Mouse (Mus musculus): ENCODE data around the gene Psg25. TPM values are rescaled to one million over a fixed set of nuclear protein-coding genes. Genes with fewer than 3 reads are reported as not detected.
A peak's percentile ranks its signal among the peaks of the same experiment; 100 is the strongest.
"Not testable (repeated sequence)": the region's sequence is repeated elsewhere in the genome, so short reads cannot be mapped to it uniquely, and the experiment has no call there.

Gene Psg25
- polyA plus RNA-seq (2014; fragmentation: Nextera tagmentation; extraction: Ambion mirVana), result not detected in 2 replicates

GRCm38 (mm10) chr7:18532169-18532568, at the start of gene Psg25:
TSS of gene Psg25 (minus strand) at chr7:18532269.
- Histone ChIP-seq H3K36me3 (ENCODE audit: control insufficient read depth, insufficient read depth, low read length) (no peaks in the 10 kb centered on the region), H3K9ac (ENCODE audit: low read length) (no peak within 1 kb of the TSS), H3K27me3 (ENCODE audit: control insufficient read depth, insufficient read depth, low read length) (no peaks in the 10 kb centered on the region), H3K4me3 (ENCODE audit: low read depth, low read length) (no peak within 1 kb of the TSS), H3K4me2 (no peak within 1 kb of the TSS), H3K4me1 (ENCODE audit: control insufficient read depth, insufficient read depth, low read length) (no peaks in the 10 kb centered on the region), H3K27ac (ENCODE audit: low read depth, low read length) (no peak within 1 kb of the TSS), H3K9me3 (ENCODE audit: control insufficient read depth, low read length) (no peaks in the 10 kb centered on the region)
- no peak for DNase-seq (ENCODE audit: low spot score, missing footprints)
- no peak for ATAC-seq (ENCODE audit: low FRiP score)
- WGBS, result 82% methylated on average over 1 of the region's 1 CpGs

DNA sequence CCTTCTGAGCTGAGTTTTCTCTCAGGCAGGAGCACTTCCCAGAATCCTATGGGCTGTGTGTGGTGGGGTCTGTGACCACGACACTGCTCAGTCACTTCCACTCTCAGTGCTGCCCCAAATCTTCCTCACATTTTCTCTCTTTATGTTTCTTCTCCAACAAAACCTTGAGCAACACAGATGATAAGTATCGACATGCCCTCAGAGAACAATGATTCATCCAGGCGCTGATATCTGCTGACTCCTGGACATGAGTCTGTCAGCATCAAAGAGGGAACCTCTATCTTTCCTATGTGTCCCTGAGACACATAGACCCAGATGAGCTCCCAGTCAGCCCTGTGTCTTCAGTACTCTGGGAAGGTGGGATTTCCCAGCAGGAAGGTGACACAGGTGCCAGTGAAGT, 35.1 kb upstream of the Psg25 start, which contains the start of gene Psg27:
Gene Psg27, minus strand, starts transcription at position 101 of the 400 bp plus-strand sequence.
- H3K9me3 ChIP-seq (ENCODE audit: control insufficient read depth, low read length), result 0 out of 2 replicates have a peak, but pooled peaks cover 3% of the 10 kb centered on the region
- H3K4me2 ChIP-seq, result no peak within 1 kb of the TSS
- H3K27me3 ChIP-seq (ENCODE audit: control insufficient read depth, insufficient read depth, low read length), result no peaks in the 10 kb centered on the region
- H3K4me3 ChIP-seq (ENCODE audit: low read depth, low read length), result no peak within 1 kb of the TSS
- DNase-seq (ENCODE audit: low spot score, missing footprints), result no peak
- no peak within 1 kb of the TSS for H3K27ac ChIP-seq (ENCODE audit: low read depth, low read length)
- no peaks in the 10 kb centered on the region for H3K36me3 ChIP-seq (ENCODE audit: control insufficient read depth, insufficient read depth, low read length)
- WGBS, result 81% methylated on average over 3 of the region's 3 CpGs
- H3K9ac ChIP-seq (ENCODE audit: low read length), result no peak within 1 kb of the TSS
- ATAC-seq (ENCODE audit: low FRiP score), result no peak
- H3K4me1 ChIP-seq (ENCODE audit: control insufficient read depth, insufficient read depth, low read length), result no peaks in the 10 kb centered on the region

- DNase-seq (ENCODE audit: low spot score, missing footprints), result no peak
Observed at GRCm38 (mm10) chr7:18559850-18560249, 27.8 kb upstream of the Psg25 start.

GRCm38 (mm10) chr7:18555751-18556150, 23.7 kb upstream of the Psg25 start:
- not testable (repeated sequence) for H3K27me3 ChIP-seq (ENCODE audit: control insufficient read depth, insufficient read depth, low read length); H3K4me3 ChIP-seq (ENCODE audit: low read depth, low read length); H3K4me2 ChIP-seq; H3K9me3 ChIP-seq (ENCODE audit: control insufficient read depth, low read length); H3K9ac ChIP-seq (ENCODE audit: low read length); H3K27ac ChIP-seq (ENCODE audit: low read depth, low read length); DNase-seq (ENCODE audit: low spot score, missing footprints); ATAC-seq (ENCODE audit: low FRiP score); H3K4me1 ChIP-seq (ENCODE audit: control insufficient read depth, insufficient read depth, low read length); H3K36me3 ChIP-seq (ENCODE audit: control insufficient read depth, insufficient read depth, low read length)
- 81% methylated on average over 3 of the region's 3 CpGs for WGBS

More at GRCm38 (mm10) chr7:18559850-18560249, 27.8 kb upstream of the Psg25 start:
- H3K9me3 ChIP-seq (ENCODE audit: control insufficient read depth, low read length), result peaks cover 2% of the 10 kb centered on the region; the same call in 1 of the 2 replicates
- H3K4me1 ChIP-seq (ENCODE audit: control insufficient read depth, insufficient read depth, low read length), result no peaks in the 10 kb centered on the region
- no peak overlapping the region for H3K4me2 ChIP-seq
- H3K9ac ChIP-seq (ENCODE audit: low read length), result no peak overlapping the region
- no peak for ATAC-seq (ENCODE audit: low FRiP score)
- no peak overlapping the region for H3K4me3 ChIP-seq (ENCODE audit: low read depth, low read length)
- H3K27ac ChIP-seq (ENCODE audit: low read depth, low read length), result no peak overlapping the region
- no peaks in the 10 kb centered on the region for H3K27me3 ChIP-seq (ENCODE audit: control insufficient read depth, insufficient read depth, low read length)
- no peaks in the 10 kb centered on the region for H3K36me3 ChIP-seq (ENCODE audit: control insufficient read depth, insufficient read depth, low read length)

- H3K4me1 ChIP-seq (ENCODE audit: control insufficient read depth, insufficient read depth, low read length), result no peaks in the 10 kb centered on the region
- no peak overlapping the region for H3K4me3 ChIP-seq (ENCODE audit: low read depth, low read length)
- ATAC-seq (ENCODE audit: low FRiP score), result no peak
- H3K9ac ChIP-seq (ENCODE audit: low read length), result no peak overlapping the region
- DNase-seq (ENCODE audit: low spot score, missing footprints), result no peak
- H3K27ac ChIP-seq (ENCODE audit: low read depth, low read length), result no peak overlapping the region
- H3K27me3 ChIP-seq (ENCODE audit: control insufficient read depth, insufficient read depth, low read length), result no peaks in the 10 kb centered on the region
- H3K4me2 ChIP-seq, result no peak overlapping the region
- H3K9me3 ChIP-seq (ENCODE audit: control insufficient read depth, low read length), result no peaks in the 10 kb centered on the region
- WGBS, result 55% methylated on average over 3 of the region's 3 CpGs
- no peaks in the 10 kb centered on the region for H3K36me3 ChIP-seq (ENCODE audit: control insufficient read depth, insufficient read depth, low read length)
Observed at GRCm38 (mm10) chr7:18533420-18533819, 1.4 kb upstream of the Psg25 start.

DNA sequence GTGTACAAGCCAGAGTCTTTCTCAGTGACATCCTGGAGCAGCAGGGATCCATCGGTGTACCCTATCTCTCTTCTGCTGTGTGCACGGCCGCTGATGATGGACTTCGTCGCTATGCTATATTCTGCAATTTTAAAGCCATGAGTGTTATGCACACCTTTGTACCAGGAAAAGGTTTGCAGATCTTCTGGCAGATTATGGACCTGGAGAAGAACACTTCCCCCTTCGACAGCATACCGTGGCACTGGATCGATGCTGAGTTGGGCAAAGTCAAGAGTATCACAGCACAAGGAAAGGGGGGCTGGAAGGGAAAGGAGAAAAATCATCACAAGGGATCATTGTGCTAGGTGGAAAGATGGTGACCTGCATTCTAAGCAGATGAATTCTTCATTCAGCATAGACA, 7.4 kb downstream of the Psg25 start:
- H3K27me3 ChIP-seq (ENCODE audit: control insufficient read depth, insufficient read depth, low read length), result no peaks in the 10 kb centered on the region
- no peak overlapping the region for H3K4me3 ChIP-seq (ENCODE audit: low read depth, low read length)
- no peak overlapping the region for H3K9ac ChIP-seq (ENCODE audit: low read length)
- ATAC-seq (ENCODE audit: low FRiP score) (no peak), DNase-seq (ENCODE audit: low spot score, missing footprints) (no peak)
- no peak overlapping the region for H3K4me2 ChIP-seq
- H3K4me1 ChIP-seq (ENCODE audit: control insufficient read depth, insufficient read depth, low read length), result no peaks in the 10 kb centered on the region
- no peak overlapping the region for H3K27ac ChIP-seq (ENCODE audit: low read depth, low read length)
- 91% methylated on average over 8 of the region's 8 CpGs for WGBS
- H3K36me3 ChIP-seq (ENCODE audit: control insufficient read depth, insufficient read depth, low read length), result no peaks in the 10 kb centered on the region
- no peaks in the 10 kb centered on the region for H3K9me3 ChIP-seq (ENCODE audit: control insufficient read depth, low read length)

- DNase-seq (ENCODE audit: low spot score, missing footprints); H3K9me3 ChIP-seq (ENCODE audit: control insufficient read depth, low read length); H3K4me3 ChIP-seq (ENCODE audit: low read depth, low read length); H3K27me3 ChIP-seq (ENCODE audit: control insufficient read depth, insufficient read depth, low read length); H3K4me1 ChIP-seq (ENCODE audit: control insufficient read depth, insufficient read depth, low read length); H3K4me2 ChIP-seq; H3K36me3 ChIP-seq (ENCODE audit: control insufficient read depth, insufficient read depth, low read length); ATAC-seq (ENCODE audit: low FRiP score); H3K9ac ChIP-seq (ENCODE audit: low read length); H3K27ac ChIP-seq (ENCODE audit: low read depth, low read length): not testable (repeated sequence)
Observed at GRCm38 (mm10) chr7:18512848-18513247, 19.2 kb downstream of the Psg25 start.

GRCm38 (mm10) chr7:18512417-18512816, 19.7 kb downstream of the Psg25 start:
- WGBS, result 47% methylated on average over 2 of the region's 2 CpGs
- H3K36me3 ChIP-seq (ENCODE audit: control insufficient read depth, insufficient read depth, low read length); DNase-seq (ENCODE audit: low spot score, missing footprints); H3K9ac ChIP-seq (ENCODE audit: low read length); H3K4me3 ChIP-seq (ENCODE audit: low read depth, low read length); H3K4me1 ChIP-seq (ENCODE audit: control insufficient read depth, insufficient read depth, low read length); H3K27me3 ChIP-seq (ENCODE audit: control insufficient read depth, insufficient read depth, low read length); ATAC-seq (ENCODE audit: low FRiP score); H3K4me2 ChIP-seq; H3K27ac ChIP-seq (ENCODE audit: low read depth, low read length); H3K9me3 ChIP-seq (ENCODE audit: control insufficient read depth, low read length): not testable (repeated sequence)

DNA sequence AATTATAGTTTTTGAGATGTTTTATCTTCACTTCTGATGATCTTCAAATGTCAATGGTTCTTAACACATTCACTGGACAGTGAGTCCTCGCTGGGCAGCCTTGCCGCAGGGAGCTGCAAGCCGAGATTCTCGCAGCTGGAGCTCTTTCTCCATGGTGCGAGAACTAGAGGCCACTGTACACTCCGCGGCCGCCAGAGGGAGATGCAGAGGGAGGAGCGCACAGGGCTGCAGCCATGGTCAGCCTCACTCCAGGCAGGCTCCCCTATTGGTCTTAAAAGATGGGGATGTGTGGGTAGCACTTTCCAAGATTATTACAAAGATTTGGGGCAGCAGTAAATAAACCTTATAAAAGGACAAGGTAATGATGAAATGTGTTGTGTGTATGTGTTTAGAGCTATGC, 20.6 kb downstream of the Psg25 start:
- Histone ChIP-seq H3K4me2 (no peak overlapping the region), H3K27ac (ENCODE audit: low read depth, low read length) (no peak overlapping the region), H3K4me3 (ENCODE audit: low read depth, low read length) (no peak overlapping the region), H3K9ac (ENCODE audit: low read length) (no peak overlapping the region), H3K4me1 (ENCODE audit: control insufficient read depth, insufficient read depth, low read length) (no peaks in the 10 kb centered on the region), H3K9me3 (ENCODE audit: control insufficient read depth, low read length) (no peaks in the 10 kb centered on the region), H3K27me3 (ENCODE audit: control insufficient read depth, insufficient read depth, low read length) (no peaks in the 10 kb centered on the region), H3K36me3 (ENCODE audit: control insufficient read depth, insufficient read depth, low read length) (no peaks in the 10 kb centered on the region)
- no peak for DNase-seq (ENCODE audit: low spot score, missing footprints)
- 0 out of 2 replicates have a peak, but pooled peaks have one; percentile 27 for ATAC-seq (ENCODE audit: low FRiP score)
- 9% methylated on average over 9 of the region's 9 CpGs for WGBS

Data from midbrain, embryonic 11.5 days (tissue).